Mouse (Mus musculus) heart, embryonic 13.5 days (tissue): ENCODE results near the gene Svbp. TPM values are rescaled to one million over a fixed set of nuclear protein-coding genes. Genes with fewer than 3 reads are reported as not detected.
A peak's percentile ranks its signal among the peaks of the same experiment; 100 is the strongest.

Experiments used
- ATAC-seq: fragments of 200-750 bp; cut with Nextera tagmentation; 2 replicates; pipeline ENCODE4 v1.8.0; 2017; ENCODE audit warnings: moderate TSS enrichment; ENCODE audit not compliant: insufficient number of reproducible peaks, low FRiP score, low TSS enrichment; ENCODE audit errors: extremely low read depth
- H3K27ac ChIP-seq: fragments of 300-500 bp; sonication (generic); replicated peaks from 2 replicates; pipeline ENCODE4 v1.5.1; 2015; ENCODE audit warnings: moderate library complexity, mild to moderate bottlenecking, inconsistent platforms
- H3K27me3 ChIP-seq: fragments of 300-500 bp; sonication (generic); replicated peaks from 2 replicates; pipeline ENCODE4 v1.6.1; 2015; ENCODE audit warnings: mild to moderate bottlenecking, inconsistent platforms
- H3K36me3 ChIP-seq: fragments of 300-500 bp; sonication (generic); 2 replicates; pipeline ENCODE4 v1.6.1; 2015; ENCODE audit warnings: mild to moderate bottlenecking, inconsistent platforms
- H3K4me1 ChIP-seq: fragments of 300-500 bp; sonication (generic); 2 replicates; pipeline ENCODE4 v1.6.1; 2015; ENCODE audit warnings: inconsistent platforms
- H3K4me2 ChIP-seq: fragments of 300-500 bp; sonication (generic); 2 replicates; pipeline ENCODE4 v1.6.1; 2015; ENCODE audit warnings: inconsistent platforms, mild to moderate bottlenecking, moderate library complexity
- H3K4me3 ChIP-seq: fragments of 300-500 bp; sonication (generic); 2 replicates; pipeline ENCODE4 v1.5.1; 2015; ENCODE audit warnings: moderate library complexity, mild to moderate bottlenecking, inconsistent platforms
- H3K9ac ChIP-seq: fragments of 300-500 bp; sonication (generic); 2 replicates; pipeline ENCODE4 v1.6.1; 2015; ENCODE audit warnings: inconsistent platforms, mild to moderate bottlenecking, moderate library complexity
- H3K9me3 ChIP-seq: fragments of 300-500 bp; sonication (generic); 2 replicates; pipeline ENCODE4 v1.6.1; 2016; ENCODE audit warnings: inconsistent platforms
- WGBS: fragments of 180-500 bp; shearing (Covaris S2); methylation state at CpG from one replicate; pipeline ENCODE4 v1.1.7; 2015; ENCODE audit warnings: mixed read lengths; 5-methylcytosine and 5-hydroxymethylcytosine counted together
- polyA plus RNA-seq: library from polyadenylated mRNA; unstranded; fragments of >200 nt; fragmentation: Nextera tagmentation; extraction: Ambion mirVana; gene quantifications from 2 replicates; pipeline ENCODE4 v1.2.1, GENCODE M21; 2015

Gene Svbp
- polyA plus RNA-seq, 1 experiment from 2014 or later = 124 TPM

DNA sequence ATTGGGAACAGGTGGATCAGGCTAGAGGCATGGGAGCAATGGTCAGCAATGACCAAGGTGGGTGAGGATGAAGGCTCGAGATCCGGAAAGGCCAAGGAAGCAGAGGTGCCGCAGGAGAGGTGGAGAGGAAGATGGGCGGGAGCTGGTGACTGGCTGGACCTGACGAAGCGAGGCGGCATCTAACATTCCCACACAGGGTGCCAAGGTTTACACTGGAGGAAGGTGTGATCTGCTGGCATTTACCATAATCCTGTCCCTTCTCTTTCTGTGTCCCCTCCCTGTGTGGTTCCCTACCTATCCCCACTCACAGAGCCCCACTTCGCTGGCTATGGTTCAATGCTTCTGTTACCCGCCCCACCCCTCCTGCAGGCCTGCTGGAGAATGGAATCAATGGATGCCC lies 50.9 kb downstream of the Svbp start:
- peaks cover 31% of the 10 kb centered on the region for H3K4me1 ChIP-seq
- peaks cover 76% of the 10 kb centered on the region for H3K36me3 ChIP-seq
- no peak for ATAC-seq
- H3K9me3 ChIP-seq = no peaks in the 10 kb centered on the region
- no peak overlapping the region for H3K9ac ChIP-seq
- H3K4me2 ChIP-seq = no peak overlapping the region
- no peaks in the 10 kb centered on the region for H3K27me3 ChIP-seq
- no peak overlapping the region; the same call in 1 of the 2 replicates for H3K27ac ChIP-seq
- no peak overlapping the region for H3K4me3 ChIP-seq
- WGBS = 81% methylated on average over 9 of the region's 9 CpGs

DNA sequence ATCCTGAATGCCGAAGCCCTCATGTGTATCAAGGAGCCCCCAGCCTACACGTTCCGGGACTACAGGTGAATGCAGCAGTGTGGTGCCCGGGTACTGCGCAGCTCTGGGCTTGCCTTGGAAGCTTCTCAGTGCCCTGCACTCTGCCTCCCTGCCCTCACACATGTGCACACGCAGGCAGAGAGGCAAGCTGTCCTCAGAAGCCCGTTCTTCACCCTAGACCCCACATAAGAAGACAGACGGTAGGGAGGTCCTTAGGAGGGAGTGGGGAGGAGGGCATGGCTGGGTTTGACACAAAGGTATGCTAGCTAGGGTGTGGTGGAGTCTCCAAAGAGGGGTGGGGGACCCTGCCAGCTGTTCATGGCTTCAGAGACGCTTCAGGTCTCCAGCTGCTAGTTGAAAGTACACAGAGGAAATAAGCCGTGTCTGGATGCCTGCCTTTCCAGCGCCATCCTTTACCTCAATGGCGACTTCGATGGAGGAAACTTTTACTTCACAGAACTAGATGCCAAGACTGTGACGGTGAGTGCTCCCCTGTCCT lies 51.7 kb downstream of the Svbp start:
- Histone ChIP-seq H3K9me3 (no peaks in the 10 kb centered on the region), H3K27me3 (no peaks in the 10 kb centered on the region), H3K9ac (peak overlapping the region; percentile 33; the same call in 1 of the 2 replicates), H3K4me1 (peaks cover 31% of the 10 kb centered on the region), H3K27ac (no peak overlapping the region), H3K4me2 (no peak overlapping the region), H3K4me3 (no peak overlapping the region), H3K36me3 (peaks cover 68% of the 10 kb centered on the region)
- 75% methylated on average over 14 of the region's 14 CpGs for WGBS
- no peak for ATAC-seq

DNA sequence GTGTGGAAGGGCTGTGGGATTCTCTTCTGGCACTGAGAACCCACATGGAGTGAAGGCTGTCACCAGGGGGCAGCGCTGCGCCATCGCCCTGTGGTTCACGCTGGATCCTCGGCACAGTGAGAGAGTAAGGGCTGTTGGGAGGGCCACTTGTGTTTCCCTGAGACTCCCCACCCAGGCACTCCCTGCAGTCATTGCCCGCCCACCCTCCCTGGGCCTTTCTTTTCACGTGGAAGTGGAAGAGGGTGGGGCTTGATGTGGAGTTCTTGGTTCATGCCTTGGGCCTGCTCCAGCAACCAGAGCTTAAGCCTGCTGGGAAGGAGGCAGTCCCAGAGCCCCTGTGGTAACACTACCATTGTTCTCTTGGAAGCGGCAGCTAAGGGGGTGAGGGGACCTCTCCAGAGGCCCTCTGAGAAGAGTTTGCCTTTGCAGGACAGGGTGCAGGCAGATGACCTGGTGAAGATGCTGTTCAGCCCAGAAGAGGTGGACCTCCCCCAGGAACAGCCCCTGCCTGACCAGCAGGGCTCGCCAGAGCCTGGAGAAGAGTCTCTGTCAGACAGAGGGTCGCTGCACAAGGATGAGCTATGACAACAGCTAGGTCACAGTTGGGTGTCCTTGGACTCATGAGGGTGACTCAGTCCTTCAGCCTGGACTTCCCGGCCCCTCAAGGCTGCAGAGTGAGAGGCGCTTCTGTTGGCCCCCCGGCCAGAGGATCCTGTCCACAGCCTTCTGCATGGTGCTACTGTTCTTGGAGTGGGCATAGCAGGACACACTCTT lies 52.5 kb downstream of the Svbp start:
- Histone ChIP-seq H3K4me1 (peaks cover 31% of the 10 kb centered on the region), H3K27ac (no peak overlapping the region; the same call in 1 of the 2 replicates), H3K27me3 (no peaks in the 10 kb centered on the region), H3K4me3 (no peak overlapping the region), H3K9me3 (no peaks in the 10 kb centered on the region), H3K36me3 (peaks cover 59% of the 10 kb centered on the region), H3K9ac (peak overlapping the region; percentile 33; the same call in 1 of the 2 replicates), H3K4me2 (no peak overlapping the region)
- ATAC-seq = no peak
- WGBS = 38% methylated on average over 13 of the region's 13 CpGs

GRCm38 (mm10) chr4:119248407-119248965 lies 53.4 kb downstream of the Svbp start:
- no peak overlapping the region for H3K9ac ChIP-seq
- H3K36me3 ChIP-seq = peaks cover 51% of the 10 kb centered on the region
- ATAC-seq = no peak
- whole genome bisulfite sequencing = 61% methylated on average over 11 of the region's 11 CpGs
- H3K4me2 ChIP-seq = no peak overlapping the region
- H3K27me3 ChIP-seq = no peaks in the 10 kb centered on the region
- H3K27ac ChIP-seq = no peak overlapping the region
- no peaks in the 10 kb centered on the region for H3K9me3 ChIP-seq
- peaks cover 32% of the 10 kb centered on the region for H3K4me1 ChIP-seq
- no peak overlapping the region for H3K4me3 ChIP-seq

Other genes with a start within 250 kb of the Svbp start
- gene Lao1, start 233.7 kb upstream of the Svbp start, polyA plus RNA-seq = not detected in 2 replicates
- 180 and 217 TPM in 2 replicates for gene Slc2a1, start 86.6 kb upstream of the Svbp start, polyA plus RNA-seq
- 8.5 and 9.5 TPM in 2 replicates for gene Zfp691, start 21.1 kb upstream of the Svbp start, polyA plus RNA-seq
- gene Ermap, start 5.3 kb upstream of the Svbp start, polyA plus RNA-seq = 11.5 and 16.0 TPM in 2 replicates
- not detected in 2 replicates for gene Tmem269, start 22.9 kb downstream of the Svbp start, polyA plus RNA-seq
- gene AU022252, start 37.4 kb downstream of the Svbp start, polyA plus RNA-seq = 26.4 and 27.3 TPM in 2 replicates
- gene P3h1, start 37.6 kb downstream of the Svbp start, polyA plus RNA-seq = 32.7 and 35.5 TPM in 2 replicates
- gene Cldn19, start 60.1 kb downstream of the Svbp start, polyA plus RNA-seq = not detected in 2 replicates
- gene Ybx1, start 99.3 kb downstream of the Svbp start, polyA plus RNA-seq = 536 TPM in 2 replicates
- 50.7 and 60.6 TPM in 2 replicates for gene Ppih, start 125.2 kb downstream of the Svbp start, polyA plus RNA-seq
- gene Ccdc30, start 220.2 kb downstream of the Svbp start, polyA plus RNA-seq = 1.9 and 2.9 TPM in 2 replicates
- gene Ppcs, start 227.1 kb downstream of the Svbp start, polyA plus RNA-seq = 28.0 and 28.9 TPM in 2 replicates
- 0.13 and 0.29 TPM in 2 replicates for gene Zmynd12, start 227.5 kb downstream of the Svbp start, polyA plus RNA-seq